Mouse (Mus musculus) C2C12 (cell line): Measurements from ENCODE around the gene Il1f9.
"Not testable (repeated sequence)": the region's sequence is repeated elsewhere in the genome, so short reads cannot be mapped to it uniquely, and the experiment has no call there.

Experiments
- CEBPB ChIP-seq: IDR thresholded peaks from one replicate; pipeline ENCODE4 v1.6.1; 2011; ENCODE audit warnings: low read depth, mild to moderate bottlenecking, control low read depth, moderate library complexity
- CTCF ChIP-seq: IDR thresholded peaks from one replicate; pipeline ENCODE4 v1.5.1; 2011; ENCODE audit not compliant: control insufficient read depth, insufficient read depth, insufficient read length
- MAX ChIP-seq: IDR thresholded peaks from one replicate; pipeline ENCODE4 v1.6.1; 2011; ENCODE audit warnings: mild to moderate bottlenecking, control low read depth
- MYOD1 ChIP-seq: IDR thresholded peaks from one replicate; pipeline ENCODE4 v1.6.1; 2011; ENCODE audit warnings: low read depth; ENCODE audit not compliant: control insufficient read depth, insufficient read length
- MYOG ChIP-seq: IDR thresholded peaks from one replicate; pipeline ENCODE4 v1.6.1; 2011; ENCODE audit not compliant: control insufficient read depth, insufficient read length; ENCODE audit errors: extremely low read depth
- USF1 ChIP-seq: IDR thresholded peaks from one replicate; pipeline ENCODE4 v1.6.1; 2011; ENCODE audit warnings: low read depth, mild to moderate bottlenecking, control low read depth, moderate library complexity

DNA sequence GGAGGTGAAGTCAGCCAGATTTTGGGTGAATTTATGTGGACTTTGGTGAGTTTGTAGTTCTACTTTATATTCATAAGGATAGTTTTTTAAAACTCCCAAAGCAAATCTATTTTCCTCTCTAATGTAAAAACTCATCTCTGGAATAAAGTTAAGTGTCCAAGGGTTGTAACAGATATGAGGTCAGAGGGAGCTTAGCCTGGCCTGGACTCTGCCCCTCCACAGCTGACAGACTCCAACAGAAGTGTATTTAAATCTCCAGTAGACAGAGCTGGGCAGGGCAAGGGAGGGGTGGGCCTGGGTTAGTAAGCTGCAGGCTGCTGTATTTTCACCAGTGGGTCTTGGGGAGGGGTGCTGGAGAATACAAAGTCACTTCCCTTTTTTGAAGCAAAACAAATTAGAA, 2.2 kb upstream of the Il1f9 start:
- not testable (repeated sequence) for TF ChIP-seq MAX, USF1, CTCF, MYOG, MYOD1, CEBPB
